Mouse (Mus musculus): ENCODE results near the gene Bcl2l2.

The Bcl2l2 gene

DNA sequence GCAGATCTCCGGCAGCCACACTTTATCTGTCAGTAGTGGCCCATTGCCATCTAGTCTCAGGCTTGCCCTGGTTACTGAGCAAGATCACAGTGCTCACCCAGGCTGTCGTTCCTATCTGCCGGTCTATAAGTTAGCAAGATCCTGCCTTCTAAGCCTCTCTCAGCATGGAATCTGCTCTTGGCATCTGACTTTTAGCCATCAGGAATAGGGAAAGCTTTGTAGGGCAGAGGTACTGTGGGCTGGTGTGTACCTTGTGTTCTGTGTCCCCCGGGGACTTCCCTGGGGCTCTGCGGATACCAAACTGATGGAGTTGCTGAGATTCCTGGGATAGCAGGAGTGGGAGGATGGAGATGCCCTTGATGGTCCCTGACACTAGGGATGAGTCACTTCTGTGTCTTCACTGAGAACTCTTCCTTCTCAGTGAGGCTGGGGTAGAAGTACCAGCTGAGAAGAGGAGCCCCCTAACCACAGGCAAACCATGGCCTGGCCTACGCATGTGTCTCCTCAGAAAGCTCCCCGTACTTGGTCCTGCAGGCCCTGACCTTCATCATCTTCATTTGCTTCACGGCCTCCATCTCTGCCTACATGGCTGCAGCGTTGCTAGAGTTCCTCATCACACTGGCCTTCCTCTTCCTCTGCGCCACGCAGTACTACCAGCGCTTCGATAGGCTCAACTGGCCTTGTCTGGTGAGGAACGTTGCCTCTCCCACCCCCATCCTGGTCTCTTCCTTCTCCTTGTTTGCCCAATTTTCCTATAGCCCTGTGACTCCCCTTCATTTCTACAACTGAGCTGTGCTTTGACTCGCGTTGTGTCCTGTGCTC, 54.4 kb downstream of the Bcl2l2 start:
- no peak for DNase-seq

Measured in B cell, adult 2 months (primary cell).